Mouse (Mus musculus): Measurements from ENCODE around the gene Prdm11. TPM values are rescaled to one million over a fixed set of nuclear protein-coding genes. Genes with fewer than 3 reads are reported as not detected.

The Prdm11 gene
- total and polyA plus RNA-seq, 2 experiments from 2014 or later, result 1.5 to 7.9 TPM

- Histone ChIP-seq H3K27me3 (ENCODE audit: insufficient read depth, low read length) (no peaks in the 10 kb centered on the region), H3K4me1 (ENCODE audit: insufficient read depth) (peaks cover 7% of the 10 kb centered on the region), H3K4me2 (ENCODE audit: low read depth) (no peak overlapping the region), H3K36me3 (ENCODE audit: insufficient read depth) (peaks cover 29% of the 10 kb centered on the region), H3K9ac (no peak overlapping the region), H3K9me3 (ENCODE audit: low read length) (no peaks in the 10 kb centered on the region), H3K4me3 (ENCODE audit: low read depth, low read length) (no peak overlapping the region), H3K27ac (ENCODE audit: low read depth, low read length) (no peak overlapping the region)
- ATAC-seq (no peak), DNase-seq (no peak)
- 84% methylated on average over 9 of the region's 9 CpGs for WGBS
- no peak for TF ChIP-seq CTCF (IDR thresholded peaks at IDR 0.05; ENCODE audit: low read depth)
Observed at GRCm38 (mm10) chr2:92989593-92989992, 56.4 kb downstream of the Prdm11 start.

- 21% methylated on average over 19 of the region's 19 CpGs for WGBS
- Histone ChIP-seq H3K27ac (ENCODE audit: low read depth, low read length) (0 out of 2 replicates have a peak overlapping the region, but pooled peaks have one; percentile 21), H3K9ac (0 out of 2 replicates have a peak overlapping the region, but pooled peaks have one; percentile 7), H3K4me3 (ENCODE audit: low read depth, low read length) (no peak overlapping the region), H3K27me3 (ENCODE audit: insufficient read depth, low read length) (no peaks in the 10 kb centered on the region), H3K9me3 (ENCODE audit: low read length) (no peaks in the 10 kb centered on the region), H3K4me1 (ENCODE audit: insufficient read depth) (peaks cover 7% of the 10 kb centered on the region), H3K36me3 (ENCODE audit: insufficient read depth) (peaks cover 30% of the 10 kb centered on the region), H3K4me2 (ENCODE audit: low read depth) (peak overlapping the region; percentile 19)
- ATAC-seq, result peak; percentile 92
- peak; percentile 63 for DNase-seq
- TF ChIP-seq CTCF (IDR thresholded peaks at IDR 0.05; ENCODE audit: low read depth), result peak; percentile 55
Observed at GRCm38 (mm10) chr2:92987901-92988631, 57.9 kb downstream of the Prdm11 start.

GRCm38 (mm10) chr2:92987108-92987618 is 58.8 kb downstream of the Prdm11 start:
- ATAC-seq, result no peak
- Histone ChIP-seq H3K36me3 (ENCODE audit: insufficient read depth) (peaks cover 24% of the 10 kb centered on the region), H3K4me1 (ENCODE audit: insufficient read depth) (peaks cover 7% of the 10 kb centered on the region), H3K4me2 (ENCODE audit: low read depth) (no peak overlapping the region), H3K4me3 (ENCODE audit: low read depth, low read length) (no peak overlapping the region), H3K27ac (ENCODE audit: low read depth, low read length) (no peak overlapping the region), H3K27me3 (ENCODE audit: insufficient read depth, low read length) (no peaks in the 10 kb centered on the region), H3K9ac (no peak overlapping the region), H3K9me3 (ENCODE audit: low read length) (no peaks in the 10 kb centered on the region)
- 85% methylated on average over 7 of the region's 7 CpGs for WGBS
- TF ChIP-seq CTCF (IDR thresholded peaks at IDR 0.05; ENCODE audit: low read depth), result no peak
- DNase-seq, result no peak

GRCm38 (mm10) chr2:92985600-92985999 is 60.4 kb downstream of the Prdm11 start:
- Histone ChIP-seq H3K36me3 (ENCODE audit: insufficient read depth) (peaks cover 20% of the 10 kb centered on the region), H3K9ac (no peak overlapping the region), H3K27ac (ENCODE audit: low read depth, low read length) (no peak overlapping the region), H3K27me3 (ENCODE audit: insufficient read depth, low read length) (no peaks in the 10 kb centered on the region), H3K4me3 (ENCODE audit: low read depth, low read length) (no peak overlapping the region), H3K4me2 (ENCODE audit: low read depth) (no peak overlapping the region), H3K4me1 (ENCODE audit: insufficient read depth) (peaks cover 7% of the 10 kb centered on the region), H3K9me3 (ENCODE audit: low read length) (no peaks in the 10 kb centered on the region)
- no peak for TF ChIP-seq CTCF (IDR thresholded peaks at IDR 0.05; ENCODE audit: low read depth)
- 69% methylated on average over 7 of the region's 7 CpGs for WGBS
- DNase-seq (no peak), ATAC-seq (no peak)

- 92% methylated on average over 2 of the region's 2 CpGs for WGBS
- no peak overlapping the region for H3K4me2 ChIP-seq (ENCODE audit: low read depth)
- peaks cover 25% of the 10 kb centered on the region for H3K36me3 ChIP-seq (ENCODE audit: insufficient read depth)
- no peaks in the 10 kb centered on the region for H3K27me3 ChIP-seq (ENCODE audit: insufficient read depth, low read length)
- H3K4me1 ChIP-seq (ENCODE audit: insufficient read depth), result peaks cover 7% of the 10 kb centered on the region
- no peak overlapping the region for H3K27ac ChIP-seq (ENCODE audit: low read depth, low read length)
- no peaks in the 10 kb centered on the region for H3K9me3 ChIP-seq (ENCODE audit: low read length)
- no peak overlapping the region for H3K4me3 ChIP-seq (ENCODE audit: low read depth, low read length)
- no peak for TF ChIP-seq CTCF (IDR thresholded peaks at IDR 0.05; ENCODE audit: low read depth)
- ATAC-seq (no peak), DNase-seq (no peak)
- H3K9ac ChIP-seq, result no peak overlapping the region
Observed at GRCm38 (mm10) chr2:92985171-92985570, 60.8 kb downstream of the Prdm11 start.

GRCm38 (mm10) chr2:92984321-92985108 is 61.5 kb downstream of the Prdm11 start:
- TF ChIP-seq CTCF (IDR thresholded peaks at IDR 0.05; ENCODE audit: low read depth), result no peak

GRCm38 (mm10) chr2:92983273-92983620 is 62.7 kb downstream of the Prdm11 start:
- TF ChIP-seq CTCF (IDR thresholded peaks at IDR 0.05; ENCODE audit: low read depth), result no peak
- Histone ChIP-seq H3K4me1 (ENCODE audit: insufficient read depth) (peaks cover 1% of the 10 kb centered on the region; the same call in 1 of the 2 replicates), H3K36me3 (ENCODE audit: insufficient read depth) (peaks cover 29% of the 10 kb centered on the region), H3K27ac (ENCODE audit: low read depth, low read length) (no peak overlapping the region), H3K4me3 (ENCODE audit: low read depth, low read length) (no peak overlapping the region), H3K27me3 (ENCODE audit: insufficient read depth, low read length) (no peaks in the 10 kb centered on the region), H3K4me2 (ENCODE audit: low read depth) (no peak overlapping the region), H3K9me3 (ENCODE audit: low read length) (no peaks in the 10 kb centered on the region), H3K9ac (no peak overlapping the region)
- ATAC-seq (no peak), DNase-seq (no peak)
- WGBS, result 91% methylated on average over 4 of the region's 4 CpGs

More at GRCm38 (mm10) chr2:92984321-92985108, 61.5 kb downstream of the Prdm11 start:
- Histone ChIP-seq H3K36me3 (ENCODE audit: insufficient read depth) (peaks cover 28% of the 10 kb centered on the region), H3K4me2 (ENCODE audit: low read depth) (no peak overlapping the region), H3K9ac (no peak overlapping the region), H3K9me3 (ENCODE audit: low read length) (no peaks in the 10 kb centered on the region), H3K4me1 (ENCODE audit: insufficient read depth) (peaks cover 7% of the 10 kb centered on the region), H3K4me3 (ENCODE audit: low read depth, low read length) (no peak overlapping the region), H3K27ac (ENCODE audit: low read depth, low read length) (no peak overlapping the region), H3K27me3 (ENCODE audit: insufficient read depth, low read length) (no peaks in the 10 kb centered on the region)
- WGBS, result 89% methylated on average over 7 of the region's 7 CpGs
- DNase-seq (no peak), ATAC-seq (no peak)

Measured in forebrain, postnatal 0 days (tissue).